In the genomic region with DNA sequence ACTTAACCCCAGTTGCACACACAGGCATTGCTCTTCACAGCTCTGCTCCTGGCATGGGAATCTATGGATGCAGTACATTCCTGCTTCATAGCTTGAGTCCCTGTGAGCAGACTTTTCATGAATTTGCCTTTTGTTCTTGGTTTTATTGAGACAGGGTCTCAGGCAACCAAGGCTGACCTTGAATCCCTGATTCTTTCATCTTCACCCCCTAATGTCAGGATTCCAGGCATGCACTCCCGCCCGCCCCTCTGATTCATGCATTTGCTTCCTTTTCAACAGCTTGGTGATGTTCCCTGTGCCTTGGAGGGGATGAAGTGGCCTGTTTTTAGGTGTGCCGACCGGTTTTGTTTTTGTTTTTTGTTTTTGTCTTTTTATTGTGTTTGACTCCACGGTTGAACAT, we compare ENCODE assay signal across 19 mouse cellular contexts.
"Had no signal": no experiment of that assay in that cellular context is flagged by ENCODE, and none has a peak within 500 bp of the region (broad histone marks: within the 10 kb centered on the region; RNA-seq: fewer than 3 reads in every experiment).

No protein-coding gene starts in this region.

- H3K4me3 ChIP-seq: layer of hippocampus, adult 2 months; neural tube, embryonic 12.5 days; neural tube, embryonic 15.5 days; stomach, embryonic 15.5 days had no signal

- H3K4me2 ChIP-seq: liver, embryonic 11.5 days; lung, embryonic 14.5 days; midbrain, embryonic 11.5 days; neural tube, embryonic 12.5 days; neural tube, embryonic 15.5 days; stomach, embryonic 15.5 days had no signal

- H3K36me3 ChIP-seq: neural tube, embryonic 12.5 days; neural tube, embryonic 15.5 days; stomach, embryonic 15.5 days had no signal

- ATAC-seq: liver, postnatal 0 days; lung, postnatal 0 days had no signal

- H3K9me3 ChIP-seq: neural tube, embryonic 12.5 days; neural tube, embryonic 15.5 days; stomach, embryonic 15.5 days had no signal

- H3K9ac ChIP-seq: liver, embryonic 14.5 days; liver, postnatal 0 days; lung, embryonic 14.5 days; neural tube, embryonic 12.5 days; neural tube, embryonic 15.5 days; stomach, embryonic 15.5 days had no signal

- H3K27ac ChIP-seq: layer of hippocampus, adult 2 months; liver, embryonic 14.5 days; neural tube, embryonic 12.5 days; neural tube, embryonic 15.5 days; stomach, embryonic 15.5 days had no signal

- DNase-seq: kidney, adult 18-20 months; kidney, adult 9 months; kidney, postnatal 14 days; layer of hippocampus, adult 9-11 months; liver, postnatal 0 days; lung, embryonic 14.5 days; midbrain, embryonic 14.5 days; right cerebral cortex, postnatal 25 days; spleen, adult 18-20 months; thymus, adult 18-20 months; thymus, postnatal 25 days had no signal

- H3K4me1 ChIP-seq: neural tube, embryonic 12.5 days; neural tube, embryonic 15.5 days had no signal

- H3K27me3 ChIP-seq: neural tube, embryonic 12.5 days; neural tube, embryonic 15.5 days; stomach, embryonic 15.5 days had no signal
